Mouse (Mus musculus) intestine, embryonic 14.5 days (tissue): ENCODE data around the gene Bcl7c. TPM values are rescaled to one million over a fixed set of nuclear protein-coding genes. Genes with fewer than 3 reads are reported as not detected.

Experiments used
- ATAC-seq: fragments of 200-750 bp; cut with Nextera tagmentation; replicated peaks from 2 replicates; pipeline ENCODE4 v1.8.0; 2017; ENCODE audit warnings: low read depth, moderate number of reproducible peaks, moderate TSS enrichment, moderate library complexity; ENCODE audit not compliant: low FRiP score, low TSS enrichment
- DNase-seq: peaks from one replicate; pipeline ENCODE4 v3.0.0-alpha.2; 2018; ENCODE audit warnings: low spot score
- H3K27ac ChIP-seq: fragments of 300-500 bp; sonication (generic); 2 replicates; pipeline ENCODE4 v1.5.1; 2014; ENCODE audit warnings: low read depth, mild to moderate bottlenecking, control low read depth
- H3K27me3 ChIP-seq: fragments of 300-500 bp; sonication (generic); replicated peaks from 2 replicates; pipeline ENCODE4 v1.6.1; 2014; ENCODE audit warnings: low read length, control low read depth; ENCODE audit not compliant: control insufficient read depth, insufficient read depth
- H3K36me3 ChIP-seq: fragments of 300-500 bp; sonication (generic); 2 replicates; pipeline ENCODE4 v1.6.1; 2014; ENCODE audit warnings: low read length, control low read depth; ENCODE audit not compliant: control insufficient read depth, insufficient read depth
- H3K4me1 ChIP-seq: fragments of 300-500 bp; sonication (generic); replicated peaks from 2 replicates; pipeline ENCODE4 v1.6.1; 2014; ENCODE audit warnings: low read length, control low read depth, mixed read lengths; ENCODE audit not compliant: control insufficient read depth, insufficient read depth
- H3K4me2 ChIP-seq: fragments of 300-500 bp; sonication (generic); 2 replicates; pipeline ENCODE4 v1.6.1; 2014; ENCODE audit warnings: low read length
- H3K4me3 ChIP-seq: fragments of 300-500 bp; sonication (generic); 2 replicates; pipeline ENCODE4 v1.5.1; 2014; ENCODE audit warnings: low read depth, low read length, control low read depth, mixed read lengths
- H3K9ac ChIP-seq: fragments of 300-500 bp; sonication (generic); 2 replicates; pipeline ENCODE4 v1.6.1; 2014; ENCODE audit warnings: mild to moderate bottlenecking, low read length
- H3K9me3 ChIP-seq: fragments of 300-500 bp; sonication (generic); 2 replicates; pipeline ENCODE4 v1.6.1; 2016; ENCODE audit warnings: low read length, control low read depth; ENCODE audit not compliant: control insufficient read depth
- WGBS: fragments of 180-500 bp; shearing (Covaris S2); extraction: QIAGEN DNeasy Blood & Tissue Kit; methylation state at CpG from one replicate; pipeline ENCODE4 v1.1.7; 2014; 5-methylcytosine and 5-hydroxymethylcytosine counted together
- microRNA counts: library from miRNA; unstranded; fragments of <30 nt; microRNA quantifications from one replicate; lab custom pipeline; 2016
- microRNA-seq: library from miRNA; unstranded; fragments of <30 nt; microRNA quantifications from one replicate; pipeline ENCODE4, GENCODE M21; 2016
- polyA plus RNA-seq: library from polyadenylated mRNA; unstranded; fragments of >200 nt; fragmentation: Nextera tagmentation; extraction: Ambion mirVana; gene quantifications from 2 replicates; pipeline ENCODE4 v1.2.1, GENCODE M21; 2014

The Bcl7c gene
- polyA plus RNA-seq, 1 experiment from 2014 or later = 56.4 TPM

GRCm38 (mm10) chr7:127614091-127614490, 94.6 kb downstream of the Bcl7c start:
- Histone ChIP-seq H3K27ac (no peak overlapping the region; the same call in 1 of the 2 replicates), H3K27me3 (no peaks in the 10 kb centered on the region), H3K9ac (peak overlapping the region; percentile 84), H3K4me1 (peaks cover 7% of the 10 kb centered on the region; the same call in 1 of the 2 replicates), H3K4me3 (peak overlapping the region; percentile 100), H3K9me3 (peaks cover 9% of the 10 kb centered on the region), H3K4me2 (peak overlapping the region; percentile 84), H3K36me3 (peaks cover 41% of the 10 kb centered on the region)
- ATAC-seq (no peak), DNase-seq (no peak)
- WGBS = 22% methylated on average over 8 of the region's 8 CpGs

GRCm38 (mm10) chr7:127613501-127613900, 95.2 kb downstream of the Bcl7c start:
- no peak overlapping the region for H3K4me2 ChIP-seq
- no peak overlapping the region for H3K27ac ChIP-seq
- 82% methylated on average over 8 of the region's 8 CpGs for WGBS
- DNase-seq (no peak), ATAC-seq (no peak)
- 0 out of 2 replicates have a peak overlapping the region, but pooled peaks have one; percentile 100 for H3K4me3 ChIP-seq
- H3K27me3 ChIP-seq = no peaks in the 10 kb centered on the region
- H3K36me3 ChIP-seq = peaks cover 46% of the 10 kb centered on the region
- no peak overlapping the region for H3K9ac ChIP-seq
- H3K9me3 ChIP-seq = peaks cover 9% of the 10 kb centered on the region
- peaks cover 7% of the 10 kb centered on the region; the same call in 1 of the 2 replicates for H3K4me1 ChIP-seq

- Histone ChIP-seq H3K9ac (no peak overlapping the region), H3K4me2 (no peak overlapping the region), H3K36me3 (peaks cover 63% of the 10 kb centered on the region), H3K4me1 (peaks cover 7% of the 10 kb centered on the region; the same call in 1 of the 2 replicates), H3K4me3 (no peak overlapping the region), H3K9me3 (peaks cover 9% of the 10 kb centered on the region), H3K27ac (no peak overlapping the region), H3K27me3 (no peaks in the 10 kb centered on the region)
- 97% methylated on average over 26 of the region's 26 CpGs for WGBS
- no peak for ATAC-seq
- DNase-seq = no peak
Measured at GRCm38 (mm10) chr7:127611561-127611960, 97.2 kb downstream of the Bcl7c start.

MicroRNA genes within 50 kb of the gene (microRNA counts, 519-probe panel; counts per million panel counts)
- not detected for microRNA mmu-miR-762 (lab: Ali Mortazavi, UCI)

Small RNA genes lying within 50 kb of the gene (microRNA-seq; reads per million reads assigned to microRNA genes)
- not detected for gene Mir762

Other genes starting within 250 kb of the Bcl7c start
- 43.4 and 45.6 TPM in 2 replicates for gene Prr14, start 249.3 kb downstream of the Bcl7c start, polyA plus RNA-seq
- gene Fbrs, start 229.7 kb downstream of the Bcl7c start, polyA plus RNA-seq = 11.4 and 13.9 TPM in 2 replicates
- gene Srcap, start 196.9 kb downstream of the Bcl7c start, polyA plus RNA-seq = 49.4 and 51.8 TPM in 2 replicates
- gene Gm42715, start 189.3 kb downstream of the Bcl7c start, polyA plus RNA-seq = 18.8 and 19.8 TPM in 2 replicates
- gene Tmem265, start 147.5 kb downstream of the Bcl7c start, polyA plus RNA-seq = 7.5 and 8.1 TPM in 2 replicates
- 42.0 and 49.4 TPM in 2 replicates for gene Phkg2, start 135.6 kb downstream of the Bcl7c start, polyA plus RNA-seq
- 6.9 and 7.7 TPM in 2 replicates for gene Ccdc189, start 120.3 kb downstream of the Bcl7c start, polyA plus RNA-seq
- 36.3 and 38.8 TPM in 2 replicates for gene Rnf40, start 120.2 kb downstream of the Bcl7c start, polyA plus RNA-seq
- 12.9 and 16.7 TPM in 2 replicates for gene Zfp629, start 93.1 kb downstream of the Bcl7c start, polyA plus RNA-seq
- gene Ctf1, start 3.8 kb upstream of the Bcl7c start, polyA plus RNA-seq = 13.6 and 14.0 TPM in 2 replicates
- gene Ctf2, start 23.2 kb upstream of the Bcl7c start, polyA plus RNA-seq = 0.27 and 0.30 TPM in 2 replicates
- gene Fbxl19, start 35.6 kb upstream of the Bcl7c start, polyA plus RNA-seq = 3.3 and 4.2 TPM in 2 replicates
- gene Orai3, start 60.9 kb upstream of the Bcl7c start, polyA plus RNA-seq = 17.1 and 21.9 TPM in 2 replicates
- 25.0 and 25.6 TPM in 2 replicates for gene Setd1a, start 67.7 kb upstream of the Bcl7c start, polyA plus RNA-seq
- 0.43 TPM in 1 of 2 replicates, not detected in the other for gene Gm49388, start 76.7 kb upstream of the Bcl7c start, polyA plus RNA-seq
- 21.6 and 22.0 TPM in 2 replicates for gene Hsd3b7, start 91.7 kb upstream of the Bcl7c start, polyA plus RNA-seq
- 21.7 and 28.1 TPM in 2 replicates for gene Stx4a, start 115.4 kb upstream of the Bcl7c start, polyA plus RNA-seq
- gene Stx1b, start 115.6 kb upstream of the Bcl7c start, polyA plus RNA-seq = 4.9 and 6.1 TPM in 2 replicates
- gene Zfp646, start 167.3 kb upstream of the Bcl7c start, polyA plus RNA-seq = 15.0 and 16.3 TPM in 2 replicates
- 15.7 and 17.2 TPM in 2 replicates for gene Zfp668, start 167.9 kb upstream of the Bcl7c start, polyA plus RNA-seq
- gene Prss53, start 182.0 kb upstream of the Bcl7c start, polyA plus RNA-seq = 0.63 and 0.64 TPM in 2 replicates
- gene Gm21974, start 186.5 kb upstream of the Bcl7c start, polyA plus RNA-seq = not detected in 2 replicates
- gene Vkorc1, start 186.7 kb upstream of the Bcl7c start, polyA plus RNA-seq = 157 and 174 TPM in 2 replicates
- 188 and 189 TPM in 2 replicates for gene Bckdk, start 195.1 kb upstream of the Bcl7c start, polyA plus RNA-seq
- gene Kat8, start 203.6 kb upstream of the Bcl7c start, polyA plus RNA-seq = 37.9 and 41.9 TPM in 2 replicates
- gene Prss8, start 221.2 kb upstream of the Bcl7c start, polyA plus RNA-seq = 39.8 and 41.6 TPM in 2 replicates
- gene Prss36, start 237.8 kb upstream of the Bcl7c start, polyA plus RNA-seq = 8.6 and 11.0 TPM in 2 replicates